Mouse (Mus musculus): ENCODE results near the gene Rgs5.

Rgs5 gene

GRCm38 (mm10) chr1:169655256-169655655, at the start of gene Rgs5:
Gene Rgs5, plus strand, starts transcription at chr1:169655501.
- DNase-seq (ENCODE audit: low spot score): peak; percentile 60

GRCm38 (mm10) chr1:169606164-169606563, 49.1 kb upstream of the Rgs5 start:
- DNase-seq (ENCODE audit: low spot score): no peak

GRCm38 (mm10) chr1:169629738-169630137, 25.6 kb upstream of the Rgs5 start:
- DNase-seq (ENCODE audit: low spot score): no peak

- no peak for DNase-seq (ENCODE audit: low spot score)
Measured at GRCm38 (mm10) chr1:169637251-169637750, 18.0 kb upstream of the Rgs5 start.

- DNase-seq (ENCODE audit: low spot score): no peak
Measured at GRCm38 (mm10) chr1:169644884-169645653, 10.2 kb upstream of the Rgs5 start.

- peak; percentile 15 for DNase-seq (ENCODE audit: low spot score)
Measured at GRCm38 (mm10) chr1:169659479-169659878, 4.2 kb downstream of the Rgs5 start.

GRCm38 (mm10) chr1:169667328-169667727, 12.0 kb downstream of the Rgs5 start:
- DNase-seq (ENCODE audit: low spot score): no peak

GRCm38 (mm10) chr1:169670705-169671104, 15.4 kb downstream of the Rgs5 start:
- peak; percentile 77 for DNase-seq (ENCODE audit: low spot score)

- no peak for DNase-seq (ENCODE audit: low spot score)
Measured at GRCm38 (mm10) chr1:169671801-169672200, 16.5 kb downstream of the Rgs5 start.

- DNase-seq (ENCODE audit: low spot score): no peak
Measured at GRCm38 (mm10) chr1:169672272-169672671, 17.0 kb downstream of the Rgs5 start.

GRCm38 (mm10) chr1:169674116-169674515, 18.8 kb downstream of the Rgs5 start:
- DNase-seq (ENCODE audit: low spot score): peak; percentile 48

- DNase-seq (ENCODE audit: low spot score): no peak
Measured at GRCm38 (mm10) chr1:169676751-169677150, 21.4 kb downstream of the Rgs5 start.

GRCm38 (mm10) chr1:169680455-169681208, 25.3 kb downstream of the Rgs5 start:
- DNase-seq (ENCODE audit: low spot score): no peak

- no peak for DNase-seq (ENCODE audit: low spot score)
Measured at GRCm38 (mm10) chr1:169682775-169683497, 27.6 kb downstream of the Rgs5 start.

GRCm38 (mm10) chr1:169685257-169685656, 30.0 kb downstream of the Rgs5 start:
- DNase-seq (ENCODE audit: low spot score): no peak

- no peak for DNase-seq (ENCODE audit: low spot score)
Measured at GRCm38 (mm10) chr1:169693040-169693439, 37.7 kb downstream of the Rgs5 start.

GRCm38 (mm10) chr1:169693537-169693936, 38.2 kb downstream of the Rgs5 start:
- no peak for DNase-seq (ENCODE audit: low spot score)

GRCm38 (mm10) chr1:169695356-169695755, 40.1 kb downstream of the Rgs5 start:
- DNase-seq (ENCODE audit: low spot score): no peak

- no peak for DNase-seq (ENCODE audit: low spot score)
Measured at GRCm38 (mm10) chr1:169697236-169697635, 41.9 kb downstream of the Rgs5 start.

GRCm38 (mm10) chr1:169699184-169699583, 43.9 kb downstream of the Rgs5 start:
- DNase-seq (ENCODE audit: low spot score): no peak

- DNase-seq (ENCODE audit: low spot score): no peak
Measured at GRCm38 (mm10) chr1:169704395-169705087, 49.2 kb downstream of the Rgs5 start.

- no peak for DNase-seq (ENCODE audit: low spot score)
Measured at GRCm38 (mm10) chr1:169721836-169722235, 66.5 kb downstream of the Rgs5 start.
